Mouse (Mus musculus) embryonic facial prominence, embryonic 10.5 days (tissue): ENCODE results near the gene Sla2. TPM values are rescaled to one million over a fixed set of nuclear protein-coding genes. Genes with fewer than 3 reads are reported as not detected.
"Not testable (repeated sequence)": the region's sequence is repeated elsewhere in the genome, so short reads cannot be mapped to it uniquely, and the experiment has no call there.

Source experiments
- DNase-seq: peaks from one replicate; pipeline ENCODE4 v3.0.0-alpha.2; 2017; ENCODE audit warnings: low spot score
- H3K27ac ChIP-seq: fragments of 300-500 bp; sonication (generic); replicated peaks from 2 replicates; pipeline ENCODE4 v1.5.1; 2016; ENCODE audit warnings: mild to moderate bottlenecking
- H3K27me3 ChIP-seq: fragments of 300-500 bp; sonication (generic); replicated peaks from 2 replicates; pipeline ENCODE4 v1.6.1; 2016; ENCODE audit warnings: low read depth, mild to moderate bottlenecking; ENCODE audit not compliant: poor library complexity, severe bottlenecking
- H3K36me3 ChIP-seq: fragments of 300-500 bp; sonication (generic); replicated peaks from 2 replicates; pipeline ENCODE4 v1.6.1; 2016; ENCODE audit warnings: mild to moderate bottlenecking, moderate library complexity
- H3K4me1 ChIP-seq: fragments of 300-500 bp; sonication (generic); 2 replicates; pipeline ENCODE4 v1.6.1; 2016
- H3K4me3 ChIP-seq: fragments of 300-500 bp; sonication (generic); 2 replicates; pipeline ENCODE4 v1.5.1; 2016; ENCODE audit warnings: mild to moderate bottlenecking, moderate library complexity
- H3K9me3 ChIP-seq: fragments of 300-500 bp; sonication (generic); 2 replicates; pipeline ENCODE4 v1.6.1; 2016; ENCODE audit warnings: mild to moderate bottlenecking
- WGBS: fragments of 180-500 bp; shearing (Covaris S2); methylation state at CpG from one replicate; pipeline ENCODE4 v1.1.7; 2016; 5-methylcytosine and 5-hydroxymethylcytosine counted together
- polyA plus RNA-seq: library from polyadenylated mRNA; unstranded; fragments of >200 nt; fragmentation: Nextera tagmentation; extraction: Ambion mirVana; gene quantifications from 2 replicates; pipeline ENCODE4 v1.2.1, GENCODE M21; 2016

Gene Sla2
- 0.29 and 0.49 TPM in 2 replicates for polyA plus RNA-seq

GRCm38 (mm10) chr2:156887017-156887416, at the start of gene Sla2:
TSS of gene Sla2 (minus strand) at chr2:156887192.
- H3K27ac ChIP-seq, result no peak within 1 kb of the TSS
- peaks cover 20% of the 10 kb centered on the region for H3K4me1 ChIP-seq
- no peaks in the 10 kb centered on the region for H3K27me3 ChIP-seq
- DNase-seq, result no peak
- H3K36me3 ChIP-seq, result no peaks in the 10 kb centered on the region
- H3K4me3 ChIP-seq, result no peak within 1 kb of the TSS
- no peaks in the 10 kb centered on the region for H3K9me3 ChIP-seq
- WGBS, result 69% methylated on average over 6 of the region's 6 CpGs

GRCm38 (mm10) chr2:156935005-156935404, 48.0 kb upstream of the Sla2 start:
- H3K9me3 ChIP-seq, result no peaks in the 10 kb centered on the region
- 84% methylated on average over 6 of the region's 6 CpGs for WGBS

GRCm38 (mm10) chr2:156933426-156933825, 46.4 kb upstream of the Sla2 start:
- Histone ChIP-seq H3K4me3 (no peak overlapping the region), H3K9me3 (no peaks in the 10 kb centered on the region), H3K4me1 (no peaks in the 10 kb centered on the region), H3K27ac (no peak overlapping the region), H3K36me3 (peaks cover 17% of the 10 kb centered on the region), H3K27me3 (no peaks in the 10 kb centered on the region)
- 88% methylated on average over 1 of the region's 1 CpGs for WGBS
- no peak for DNase-seq

More at GRCm38 (mm10) chr2:156935005-156935404, 48.0 kb upstream of the Sla2 start:
- H3K27me3 ChIP-seq, result no peaks in the 10 kb centered on the region
- H3K27ac ChIP-seq, result no peak overlapping the region
- peaks cover 14% of the 10 kb centered on the region for H3K36me3 ChIP-seq
- H3K4me3 ChIP-seq, result no peak overlapping the region
- no peak for DNase-seq
- no peaks in the 10 kb centered on the region for H3K4me1 ChIP-seq

- no peaks in the 10 kb centered on the region for H3K27me3 ChIP-seq
- 92% methylated on average over 2 of the region's 2 CpGs for WGBS
- H3K4me3 ChIP-seq, result no peak overlapping the region
- no peaks in the 10 kb centered on the region for H3K9me3 ChIP-seq
- H3K4me1 ChIP-seq, result no peaks in the 10 kb centered on the region
- DNase-seq, result no peak
- no peak overlapping the region for H3K27ac ChIP-seq
- peaks cover 18% of the 10 kb centered on the region for H3K36me3 ChIP-seq
Measured at GRCm38 (mm10) chr2:156931421-156931820, 44.4 kb upstream of the Sla2 start.

- Histone ChIP-seq H3K9me3 (no peaks in the 10 kb centered on the region), H3K27me3 (no peaks in the 10 kb centered on the region), H3K4me1 (no peaks in the 10 kb centered on the region), H3K27ac (no peak overlapping the region), H3K36me3 (peaks cover 22% of the 10 kb centered on the region), H3K4me3 (no peak overlapping the region)
- no peak for DNase-seq
- WGBS, result 94% methylated on average over 6 of the region's 6 CpGs
Measured at GRCm38 (mm10) chr2:156930549-156930948, 43.6 kb upstream of the Sla2 start.

- DNase-seq, result no peak
- WGBS, result 65% methylated on average over 11 of the region's 11 CpGs
- no peak overlapping the region for H3K27ac ChIP-seq
- no peak overlapping the region for H3K4me3 ChIP-seq
- H3K36me3 ChIP-seq, result peaks cover 22% of the 10 kb centered on the region
- H3K9me3 ChIP-seq, result no peaks in the 10 kb centered on the region
- no peaks in the 10 kb centered on the region for H3K27me3 ChIP-seq
- H3K4me1 ChIP-seq, result 0 out of 2 replicates have a peak, but pooled peaks cover 4% of the 10 kb centered on the region
Measured at GRCm38 (mm10) chr2:156929519-156930120, 42.6 kb upstream of the Sla2 start.

GRCm38 (mm10) chr2:156928606-156929005, 41.6 kb upstream of the Sla2 start:
- H3K27ac ChIP-seq, result no peak overlapping the region
- peaks cover 22% of the 10 kb centered on the region for H3K36me3 ChIP-seq
- H3K9me3 ChIP-seq, result no peaks in the 10 kb centered on the region
- no peak overlapping the region for H3K4me3 ChIP-seq
- H3K4me1 ChIP-seq, result 0 out of 2 replicates have a peak, but pooled peaks cover 4% of the 10 kb centered on the region
- no peak for DNase-seq
- 89% methylated on average over 6 of the region's 6 CpGs for WGBS
- H3K27me3 ChIP-seq, result no peaks in the 10 kb centered on the region

- no peak overlapping the region for H3K4me3 ChIP-seq
- H3K27ac ChIP-seq, result no peak overlapping the region
- H3K27me3 ChIP-seq, result no peaks in the 10 kb centered on the region
- 0 out of 2 replicates have a peak, but pooled peaks cover 4% of the 10 kb centered on the region for H3K4me1 ChIP-seq
- no peaks in the 10 kb centered on the region for H3K9me3 ChIP-seq
- H3K36me3 ChIP-seq, result peaks cover 22% of the 10 kb centered on the region
- WGBS, result 87% methylated on average over 6 of the region's 6 CpGs
- no peak for DNase-seq
Measured at GRCm38 (mm10) chr2:156927663-156928062, 40.7 kb upstream of the Sla2 start.

- H3K4me3 ChIP-seq, result not testable (repeated sequence)
Measured at GRCm38 (mm10) chr2:156925611-156926010, 38.6 kb upstream of the Sla2 start.

GRCm38 (mm10) chr2:156925075-156925474, 38.1 kb upstream of the Sla2 start:
- H3K27me3 ChIP-seq, H3K9me3 ChIP-seq, H3K4me3 ChIP-seq, H3K4me1 ChIP-seq, DNase-seq, H3K27ac ChIP-seq: not testable (repeated sequence)
- WGBS, result 93% methylated on average over 4 of the region's 4 CpGs
- peaks cover 11% of the 10 kb centered on the region for H3K36me3 ChIP-seq

More at GRCm38 (mm10) chr2:156925611-156926010, 38.6 kb upstream of the Sla2 start:
- H3K36me3 ChIP-seq, result peaks cover 12% of the 10 kb centered on the region
- WGBS, result 76% methylated on average over 3 of the region's 3 CpGs
- not testable (repeated sequence) for H3K27ac ChIP-seq, DNase-seq, H3K27me3 ChIP-seq, H3K9me3 ChIP-seq, H3K4me1 ChIP-seq

- Histone ChIP-seq H3K4me1 (0 out of 2 replicates have a peak, but pooled peaks cover 4% of the 10 kb centered on the region), H3K4me3 (no peak overlapping the region), H3K27ac (no peak overlapping the region), H3K36me3 (peaks cover 11% of the 10 kb centered on the region), H3K27me3 (no peaks in the 10 kb centered on the region), H3K9me3 (no peaks in the 10 kb centered on the region)
- WGBS, result 48% methylated on average over 3 of the region's 3 CpGs
- no peak for DNase-seq
Measured at GRCm38 (mm10) chr2:156924210-156924898, 37.4 kb upstream of the Sla2 start.

- no peaks in the 10 kb centered on the region for H3K27me3 ChIP-seq
- peaks cover 6% of the 10 kb centered on the region; the same call in 1 of the 2 replicates for H3K36me3 ChIP-seq
- H3K9me3 ChIP-seq, result no peaks in the 10 kb centered on the region
- 84% methylated on average over 5 of the region's 5 CpGs for WGBS
- no peak overlapping the region for H3K27ac ChIP-seq
- no peak overlapping the region for H3K4me3 ChIP-seq
- H3K4me1 ChIP-seq, result 0 out of 2 replicates have a peak, but pooled peaks cover 4% of the 10 kb centered on the region
- DNase-seq, result no peak
Measured at GRCm38 (mm10) chr2:156923057-156923456, 36.1 kb upstream of the Sla2 start.

GRCm38 (mm10) chr2:156919796-156920195, 32.8 kb upstream of the Sla2 start:
- Histone ChIP-seq H3K4me1 (no peaks in the 10 kb centered on the region), H3K4me3 (no peak overlapping the region), H3K27me3 (no peaks in the 10 kb centered on the region), H3K36me3 (no peaks in the 10 kb centered on the region), H3K9me3 (no peaks in the 10 kb centered on the region), H3K27ac (no peak overlapping the region)
- DNase-seq, result no peak
- WGBS, result 76% methylated on average over 2 of the region's 2 CpGs
